Mouse (Mus musculus) CH12.LX (cell line): Measurements from ENCODE around the gene Rpl12. TPM values are rescaled to one million over a fixed set of nuclear protein-coding genes. Genes with fewer than 3 reads are reported as not detected.

Experiments
- DNase-seq: peaks from one replicate; pipeline ENCODE4 v3.0.0-alpha.2; 2013; ENCODE audit errors: extremely low read depth
- H3K27ac ChIP-seq: 2 replicates; pipeline ENCODE4 v1.5.1; 2012; ENCODE audit warnings: low read depth, mild to moderate bottlenecking, control low read depth, moderate library complexity; ENCODE audit not compliant: insufficient read depth
- H3K27me3 ChIP-seq: replicated peaks from 2 replicates; pipeline ENCODE3; 2012; ENCODE audit warnings: inconsistent platforms
- H3K36me3 ChIP-seq, 2 experiments: replicated peaks in 1 of 2; 2 replicates each; pipeline versions ENCODE3 to v1.6.1; 2012; ENCODE audit warnings: inconsistent platforms in 1 of 2, low read length in 1 of 2, mild to moderate bottlenecking in 1 of 2, mixed read lengths in 1 of 2, moderate library complexity in 1 of 2; ENCODE audit not compliant: control insufficient read depth in 1 of 2, insufficient read depth in 1 of 2
- H3K4me1 ChIP-seq, 2 experiments: 2 replicates each; pipeline ENCODE4 v1.6.1; 2012; ENCODE audit warnings: inconsistent platforms in 1 of 2, moderate library complexity in 1 of 2; ENCODE audit not compliant: insufficient read depth in 2 of 2, control insufficient read depth in 1 of 2
- H3K4me2 ChIP-seq: 2 replicates; pipeline ENCODE4 v1.6.1; 2012; ENCODE audit warnings: low read depth, mild to moderate bottlenecking, control low read depth; ENCODE audit not compliant: poor library complexity, insufficient read depth, severe bottlenecking
- H3K4me3 ChIP-seq, 3 experiments: fragments of 150-350 bp in 1 of 3; sonication (generic) in 1 of 3; replicated peaks in 1 of 3; 2 replicates each; pipeline versions ENCODE3 to v1.5.1; 2011 to 2012; ENCODE audit warnings: low read depth in 2 of 3, low read length in 2 of 3, mild to moderate bottlenecking in 2 of 3, moderate library complexity in 2 of 3, control low read depth in 1 of 3, improper control_type of control experiment in 1 of 3, inconsistent platforms in 1 of 3, mixed read lengths in 1 of 3; ENCODE audit not compliant: poor library complexity in 1 of 3
- H3K79me2 ChIP-seq: replicated peaks from 2 replicates; pipeline ENCODE4 v1.6.1; 2012; ENCODE audit warnings: mild to moderate bottlenecking, moderate library complexity; ENCODE audit not compliant: control insufficient read depth, poor library complexity, insufficient read depth, severe bottlenecking; ENCODE audit errors: extremely low read depth
- H3K9ac ChIP-seq: 2 replicates; pipeline ENCODE4 v1.6.1; 2012; ENCODE audit warnings: low read depth, mild to moderate bottlenecking, control low read depth, moderate library complexity; ENCODE audit not compliant: insufficient read depth
- H3K9me3 ChIP-seq: replicated peaks from 2 replicates; pipeline ENCODE3; 2012; ENCODE audit warnings: low read length, inconsistent platforms, mixed read lengths
- BHLHE40 ChIP-seq: IDR thresholded peaks from 2 replicates; pipeline ENCODE4 v1.6.1; 2011; ENCODE audit warnings: mild to moderate bottlenecking, low read depth, low read length, improper control_type of control experiment
- CHD1 ChIP-seq: IDR thresholded peaks from 2 replicates; pipeline ENCODE4 v1.6.1; 2012; ENCODE audit warnings: low read depth, low read length, improper control_type of control experiment, inconsistent platforms
- CHD2 ChIP-seq: IDR thresholded peaks from 2 replicates; pipeline ENCODE4 v1.6.1; 2011; ENCODE audit warnings: low read length, improper control_type of control experiment
- CTCF ChIP-seq, 2 experiments: IDR thresholded peaks in 1 of 2; conservative IDR thresholded peaks in 1 of 2; 2 replicates each; pipeline ENCODE4 v1.5.1; 2011 to 2012; ENCODE audit warnings: low read depth in 2 of 2, low read length in 2 of 2, improper control_type of control experiment in 1 of 2, inconsistent platforms in 1 of 2, mild to moderate bottlenecking in 1 of 2, moderate library complexity in 1 of 2
- E2F4 ChIP-seq: IDR thresholded peaks from 2 replicates; pipeline ENCODE4 v1.6.1; 2011; ENCODE audit warnings: low read depth, low read length, improper control_type of control experiment; ENCODE audit not compliant: insufficient replicate concordance
- ELF1 ChIP-seq: IDR thresholded peaks from 2 replicates; pipeline ENCODE4 v1.6.1; 2014; ENCODE audit warnings: low read depth, mild to moderate bottlenecking, inconsistent platforms, low read length, improper control_type of control experiment
- EP300 ChIP-seq: IDR thresholded peaks from 2 replicates; pipeline ENCODE4 v1.6.1; 2011; ENCODE audit warnings: low read length, improper control_type of control experiment
- ETS1 ChIP-seq: conservative IDR thresholded peaks from 2 replicates; pipeline ENCODE4 v1.6.1; 2012; ENCODE audit warnings: low read depth, mild to moderate bottlenecking, inconsistent platforms, low read length, improper control_type of control experiment, moderate library complexity
- GABPA ChIP-seq: IDR thresholded peaks from 2 replicates; pipeline ENCODE4 v1.6.1; 2012; ENCODE audit warnings: low read depth, low read length, improper control_type of control experiment, inconsistent platforms; ENCODE audit not compliant: insufficient replicate concordance
- HCFC1 ChIP-seq: IDR thresholded peaks from 2 replicates; pipeline ENCODE4 v1.6.1; 2012; ENCODE audit warnings: low read depth, mild to moderate bottlenecking, inconsistent platforms, low read length, improper control_type of control experiment
- IRF4 ChIP-seq: IDR thresholded peaks from 2 replicates; pipeline ENCODE4 v1.6.1; 2014; ENCODE audit warnings: low read depth, mild to moderate bottlenecking, inconsistent platforms, low read length, improper control_type of control experiment
- JUN ChIP-seq: IDR thresholded peaks from 2 replicates; pipeline ENCODE4 v1.6.1; 2011; ENCODE audit warnings: low read depth, mild to moderate bottlenecking, low read length, improper control_type of control experiment, moderate library complexity; ENCODE audit not compliant: insufficient read depth
- JUND ChIP-seq: conservative IDR thresholded peaks from 2 replicates; pipeline ENCODE4 v1.6.1; 2011; ENCODE audit warnings: low read depth, low read length, improper control_type of control experiment
- KAT2A ChIP-seq: IDR thresholded peaks from 2 replicates; pipeline ENCODE4 v1.6.1; 2012; ENCODE audit warnings: low read length, improper control_type of control experiment, inconsistent platforms; ENCODE audit not compliant: insufficient replicate concordance
- MAFK ChIP-seq: IDR thresholded peaks from 2 replicates; pipeline ENCODE4 v1.6.1; 2011; ENCODE audit warnings: low read length, improper control_type of control experiment; ENCODE audit not compliant: insufficient replicate concordance
- MAX ChIP-seq: IDR thresholded peaks from 2 replicates; pipeline ENCODE4 v1.6.1; 2011; ENCODE audit warnings: low read length, improper control_type of control experiment
- MAZ ChIP-seq: IDR thresholded peaks from 2 replicates; pipeline ENCODE4 v1.6.1; 2012; ENCODE audit warnings: low read depth, mild to moderate bottlenecking, inconsistent platforms, low read length, improper control_type of control experiment, moderate library complexity
- MEF2A ChIP-seq: IDR thresholded peaks from 2 replicates; pipeline ENCODE4 v1.6.1; 2014; ENCODE audit warnings: low read depth, mild to moderate bottlenecking, inconsistent platforms, low read length, improper control_type of control experiment, borderline replicate concordance
- MXI1 ChIP-seq: IDR thresholded peaks from 2 replicates; pipeline ENCODE4 v1.6.1; 2011; ENCODE audit warnings: mild to moderate bottlenecking, low read depth, low read length, improper control_type of control experiment
- MYC ChIP-seq: IDR thresholded peaks from 2 replicates; pipeline ENCODE4 v1.6.1; 2011; ENCODE audit warnings: low read depth, mild to moderate bottlenecking, improper control_type of control experiment, low read length
- NELFE ChIP-seq: IDR thresholded peaks from 2 replicates; pipeline ENCODE4 v1.6.1; 2011; ENCODE audit warnings: low read depth, low read length, improper control_type of control experiment
- NRF1 ChIP-seq: IDR thresholded peaks from 2 replicates; pipeline ENCODE4 v1.6.1; 2014; ENCODE audit warnings: low read depth, mild to moderate bottlenecking, inconsistent platforms, low read length, improper control_type of control experiment, moderate library complexity
- PAX5 ChIP-seq: IDR thresholded peaks from 2 replicates; pipeline ENCODE4 v1.6.1; 2012; ENCODE audit warnings: low read length, inconsistent platforms, mixed read lengths
- POLR2A ChIP-seq: IDR thresholded peaks from 2 replicates; pipeline ENCODE4 v1.6.1; 2011; ENCODE audit warnings: low read depth, mild to moderate bottlenecking, improper control_type of control experiment, low read length
- POLR2AphosphoS2 ChIP-seq: IDR thresholded peaks from 2 replicates; pipeline ENCODE4 v1.6.1; 2011; ENCODE audit warnings: low read depth, low read length, improper control_type of control experiment
- RAD21 ChIP-seq: IDR thresholded peaks from 2 replicates; pipeline ENCODE4 v1.6.1; 2011; ENCODE audit warnings: low read depth, mild to moderate bottlenecking, low read length, improper control_type of control experiment, moderate library complexity
- RCOR1 ChIP-seq: conservative IDR thresholded peaks from 2 replicates; pipeline ENCODE4 v1.6.1; 2012; ENCODE audit warnings: low read depth, mild to moderate bottlenecking, inconsistent platforms, low read length, improper control_type of control experiment
- SIN3A ChIP-seq: IDR thresholded peaks from 2 replicates; pipeline ENCODE4 v1.6.1; 2012; ENCODE audit warnings: low read length, improper control_type of control experiment, inconsistent platforms
- SMC3 ChIP-seq: IDR thresholded peaks from 2 replicates; pipeline ENCODE4 v1.6.1; 2011; ENCODE audit warnings: low read depth, low read length, improper control_type of control experiment
- TBP ChIP-seq: conservative IDR thresholded peaks from 2 replicates; pipeline ENCODE4 v1.6.1; 2011; ENCODE audit warnings: low read depth, low read length, improper control_type of control experiment
- TCF12 ChIP-seq: IDR thresholded peaks from 2 replicates; pipeline ENCODE4 v1.6.1; 2014; ENCODE audit warnings: low read depth, mild to moderate bottlenecking, inconsistent platforms, low read length, improper control_type of control experiment
- UBTF ChIP-seq: IDR thresholded peaks from 2 replicates; pipeline ENCODE4 v1.6.1; 2012; ENCODE audit warnings: low read depth, mild to moderate bottlenecking, inconsistent platforms, low read length, improper control_type of control experiment, moderate library complexity
- USF1 ChIP-seq: IDR thresholded peaks from 2 replicates; pipeline ENCODE4 v1.6.1; 2014; ENCODE audit warnings: low read depth, mild to moderate bottlenecking, inconsistent platforms, low read length, improper control_type of control experiment
- USF2 ChIP-seq: conservative IDR thresholded peaks from 2 replicates; pipeline ENCODE4 v1.6.1; 2011; ENCODE audit warnings: low read depth, low read length, improper control_type of control experiment
- ZC3H11A ChIP-seq: IDR thresholded peaks from 2 replicates; pipeline ENCODE4 v1.6.1; 2012; ENCODE audit warnings: low read depth, mild to moderate bottlenecking, inconsistent platforms, low read length, improper control_type of control experiment
- ZKSCAN1 ChIP-seq: IDR thresholded peaks from 2 replicates; pipeline ENCODE4 v1.6.1; 2012; ENCODE audit warnings: low read depth, inconsistent platforms, low read length, improper control_type of control experiment, borderline replicate concordance
- ZMIZ1 ChIP-seq: IDR thresholded peaks from 2 replicates; pipeline ENCODE4 v1.6.1; 2012; ENCODE audit warnings: low read depth, mild to moderate bottlenecking, inconsistent platforms, low read length, improper control_type of control experiment
- ZNF384 ChIP-seq: IDR thresholded peaks from 2 replicates; pipeline ENCODE4 v1.6.1; 2012; ENCODE audit warnings: low read depth, low read length, improper control_type of control experiment, inconsistent platforms
- dilution Hi-C: fragments of 300-500 bp; cut with MboI; formaldehyde crosslinking; loops from 2 replicates; pipeline ENCODE4 v1.14.3; 2020; ENCODE audit warnings: low sequenced_read_pairs; ENCODE audit not compliant: extremely low pct_unique_long_range_greater_than_20kb, extremely low pct_ligation_motif_present
- in situ Hi-C: fragments of 300-500 bp; cut with MboI; formaldehyde crosslinking; loops from 3 replicates; pipeline ENCODE4 v1.14.3; 2019; ENCODE audit warnings: low sequenced_read_pairs, low pct_ligation_motif_present, low pct_unique_long_range_greater_than_20kb, mixed read lengths
- polyA plus RNA-seq: library from polyadenylated mRNA; unstranded; fragments of >175 nt; gene quantifications from 2 replicates; pipeline ENCODE4 v1.2.1, GENCODE M21; 2012; ENCODE audit warnings: low read depth; ENCODE audit not compliant: insufficient read length
- total RNA-seq, 2 experiments: library from RNA; depleted of rRNA; stranded (reverse); fragments of 300-350 nt in 1 of 2; fragments of >200 nt in 1 of 2; gene quantifications; 2 replicates each; pipeline ENCODE4 v1.2.3; 2012 to 2014

Rpl12 gene
- total and polyA plus RNA-seq, 3 experiments: 87.8 to 2,528 (median 1,298) TPM

GRCm38 (mm10) chr2:32964659-32965457 is 3.5 kb downstream of the Rpl12 start:
- H3K27me3 ChIP-seq: no peaks in the 10 kb centered on the region
- TF ChIP-seq ZC3H11A (no peak), CHD1 (0 out of 2 replicates have a peak, but pooled peaks have one; percentile 40), CTCF (conservative IDR thresholded peaks at IDR 0.05 in 1 of 2, IDR thresholded peaks at IDR 0.05 in 1 of 2; ENCODE audit: low read depth in 2 of 2, low read length in 2 of 2) (no peak), TBP (no peak), E2F4 (no peak), RCOR1 (no peak), PAX5 (no peak), BHLHE40 (peak; percentile 26; the same call in 1 of the 2 replicates), MAX (no peak), MAZ (no peak), MAFK (no peak), ZKSCAN1 (no peak), MXI1 (no peak), SIN3A (peak; percentile 8; the same call in 1 of the 2 replicates), NELFE (0 out of 2 replicates have a peak, but pooled peaks have one; percentile 25), EP300 (0 out of 2 replicates have a peak, but pooled peaks have one; percentile 5), POLR2AphosphoS2 (peak; percentile 71), MEF2A (no peak), MYC (peak; percentile 36; the same call in 1 of the 2 replicates), UBTF (no peak), SMC3 (0 out of 2 replicates have a peak, but pooled peaks have one; percentile 1), JUN (no peak), ELF1 (no peak), RAD21 (no peak), ZMIZ1 (peak; percentile 40), ETS1 (no peak; the same call in 1 of the 2 replicates), HCFC1 (no peak), USF1 (no peak), GABPA (no peak), CHD2 (no peak; the same call in 1 of the 2 replicates), TCF12 (no peak), ZNF384 (peak; percentile 91), NRF1 (no peak), JUND (no peak), POLR2A (peak; percentile 62), IRF4 (no peak), KAT2A (no peak), USF2 (no peak; the same call in 1 of the 2 replicates)
- in situ Hi-C loops (no loop called here), dilution Hi-C loops (no loop called here)
- H3K9me3 ChIP-seq: no peaks in the 10 kb centered on the region
- H3K36me3 ChIP-seq: peaks cover 27 to 45% of the 10 kb centered on the region in 2 experiments
- peak overlapping the region; percentile 36; the same call in 1 of the 2 replicates for H3K27ac ChIP-seq
- peaks cover 8 to 46% of the 10 kb centered on the region in 2 experiments for H3K4me1 ChIP-seq
- H3K4me3 ChIP-seq: peak overlapping the region in 1 of 3 experiments; percentile 93
- peak overlapping the region; percentile 9; the same call in 1 of the 2 replicates for H3K9ac ChIP-seq
- H3K4me2 ChIP-seq: peak overlapping the region; percentile 78
- peaks cover 34% of the 10 kb centered on the region for H3K79me2 ChIP-seq
- DNase-seq: peak; percentile 54
